Mouse (Mus musculus): Measurements from ENCODE around the gene Map2k5.

The Map2k5 gene

GRCm38 (mm10) chr9:63377270-63378142 lies at the start of gene Map2k5:
Gene Map2k5, minus strand, starts transcription at chr9:63377902.
- in situ Hi-C loops (cut with MboI, MseI) = no loop called here

DNA sequence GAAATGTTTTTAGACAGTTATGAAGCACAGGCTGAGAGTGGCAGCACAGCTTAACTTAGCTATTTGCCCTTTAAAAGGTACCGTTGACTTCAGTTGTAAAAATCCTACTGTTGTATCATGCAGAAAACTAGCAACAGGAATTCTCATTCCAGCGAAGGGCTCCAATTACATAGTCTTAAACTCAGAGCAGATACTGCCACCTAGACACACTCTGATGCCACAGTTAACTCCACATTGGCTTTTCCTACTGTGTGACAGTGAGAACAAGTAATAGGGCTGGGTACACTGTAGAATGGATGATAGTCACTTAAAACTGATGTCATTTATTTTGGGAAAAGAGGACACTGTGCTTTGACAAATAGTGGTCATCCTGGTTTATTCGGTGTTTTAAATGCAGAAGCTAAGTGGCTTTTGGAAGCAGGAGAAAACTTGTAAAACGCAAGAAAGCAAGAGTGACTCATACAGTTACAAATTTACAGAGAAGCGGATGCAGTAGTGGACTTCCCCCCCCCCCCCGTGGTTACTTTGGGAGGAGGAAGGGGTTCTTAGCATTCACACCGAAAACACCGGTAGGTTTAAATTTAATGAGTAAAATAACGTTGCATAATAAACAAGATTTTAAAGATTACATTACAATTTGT lies 43.5 kb upstream of the Map2k5 start:
- in situ Hi-C loops (cut with MboI, MseI) = no loop called here

DNA sequence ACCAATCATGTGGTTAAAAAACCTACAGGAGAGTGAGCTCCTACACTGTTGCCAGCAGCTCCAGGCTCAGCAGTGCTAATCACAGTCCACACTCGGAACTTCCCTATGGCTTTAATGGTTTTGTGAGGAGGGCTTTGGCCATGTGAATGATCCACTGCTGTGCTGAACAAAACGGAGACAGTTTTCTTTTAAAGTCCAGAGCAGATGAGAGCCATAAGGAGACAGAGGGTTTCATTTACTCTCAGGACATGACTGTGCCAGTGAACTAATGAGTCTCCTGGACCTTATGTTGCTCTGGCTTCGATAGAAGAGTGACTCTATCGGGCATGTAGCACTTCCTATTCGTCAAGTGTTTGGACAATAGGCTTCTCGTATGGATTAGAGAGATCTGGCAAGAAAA lies 42.7 kb upstream of the Map2k5 start:
- in situ Hi-C loops (cut with MboI, MseI) = no loop called here

DNA sequence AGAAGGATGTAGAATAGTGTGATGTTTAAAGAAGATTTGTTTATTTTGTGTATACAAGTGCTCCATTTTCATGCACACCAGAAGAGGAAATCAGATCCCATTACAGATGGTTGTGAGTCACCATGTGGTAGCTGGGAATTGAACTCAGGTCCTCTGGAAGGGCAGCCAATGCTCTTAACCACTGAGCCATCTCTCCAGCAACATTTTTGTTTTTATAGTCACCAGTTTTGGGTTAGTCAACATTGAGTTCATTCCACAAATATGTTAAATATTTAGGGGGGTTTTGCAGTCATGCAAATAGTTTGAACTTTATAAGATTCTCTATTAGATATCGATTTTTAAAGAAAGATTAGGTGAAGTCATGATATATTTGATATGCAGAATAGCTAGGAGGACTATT lies 22.5 kb upstream of the Map2k5 start:
- in situ Hi-C loops (cut with MboI, MseI) = no loop called here

- in situ Hi-C loops (cut with MboI, MseI) = loop anchor here in 1 of 2 experiments (10.0 kb wide), 1 partner anchor 585 kb away; the partner anchor contains the start of gene Fem1b
These were observed 21.7 kb upstream of the Map2k5 start for GRCm38 (mm10) chr9:63399463-63399815.

DNA sequence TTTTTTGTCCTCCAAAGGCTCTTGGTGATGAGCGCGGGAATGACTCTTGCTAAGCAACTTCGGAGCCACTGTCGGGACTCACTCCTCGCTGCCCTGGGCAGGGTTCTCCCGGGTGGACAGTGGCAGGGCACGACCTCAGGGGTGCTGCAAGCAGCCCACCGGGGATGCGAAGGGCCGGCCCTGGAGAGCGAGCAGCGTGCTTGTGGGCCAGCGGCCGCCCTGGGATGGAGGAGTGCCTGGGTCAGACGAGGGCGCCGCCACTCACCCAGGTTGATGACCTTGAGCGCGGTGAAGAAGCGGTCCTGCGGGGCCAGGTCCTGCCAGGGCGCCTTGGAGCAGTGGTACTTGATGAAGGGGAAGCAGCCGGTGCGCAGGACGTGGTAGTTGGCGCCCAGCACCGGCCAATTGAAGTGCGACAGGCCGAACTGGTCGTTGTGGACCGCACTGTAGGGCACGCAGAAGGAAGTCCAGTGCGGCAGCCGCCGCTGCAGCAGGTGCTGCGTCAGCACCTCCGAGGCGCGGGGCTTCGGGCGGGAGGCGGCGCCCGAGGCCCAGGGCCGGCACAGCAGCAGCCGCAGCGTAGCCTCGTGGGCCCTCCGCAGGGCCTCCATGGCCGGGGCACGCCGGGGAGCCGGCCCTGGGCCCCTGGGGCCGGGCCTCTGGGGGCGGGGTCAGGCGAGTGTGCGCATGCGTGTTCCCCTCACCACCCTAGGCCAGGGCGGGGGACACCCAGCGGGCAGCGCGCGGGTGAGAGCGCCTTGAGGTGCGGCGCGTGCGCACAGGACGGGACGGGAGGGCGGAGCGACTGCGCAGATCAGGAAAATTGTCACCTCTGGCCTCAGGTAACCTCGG lies 21.1 kb upstream of the Map2k5 start, which contains the start of gene 2300009A05Rik:
Gene 2300009A05Rik, minus strand, starts transcription at position 636 of the 852 bp plus-strand sequence.
- in situ Hi-C loops (cut with MboI, MseI) = loop anchor here in 1 of 2 experiments (10.0 kb wide), 1 partner anchor 584 kb away; the partner anchor contains the start of gene Fem1b

GRCm38 (mm10) chr9:63395612-63396011 lies 17.9 kb upstream of the Map2k5 start:
- in situ Hi-C loops (cut with MboI, MseI) = loop anchor here in 1 of 2 experiments (10.0 kb wide), 1 partner anchor 581 kb away; the partner anchor contains the start of gene Fem1b

DNA sequence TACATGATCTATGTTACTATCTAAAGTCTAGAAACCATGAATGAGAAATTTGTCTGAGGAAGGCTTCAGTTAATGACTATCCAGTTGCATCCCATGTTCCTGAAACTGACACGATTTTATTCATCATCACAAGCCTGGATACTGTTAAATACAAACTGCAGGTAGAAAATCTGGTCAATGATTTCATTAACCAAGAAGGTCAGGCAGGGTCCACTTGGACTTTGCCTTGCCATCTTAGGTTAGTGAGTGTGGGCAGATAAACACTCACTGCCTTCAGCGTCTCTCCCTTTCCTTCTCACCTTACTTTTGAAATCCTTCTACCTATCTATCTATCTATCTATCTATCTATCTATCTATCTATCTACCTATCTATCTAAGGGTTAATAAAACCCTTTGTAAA lies 13.6 kb upstream of the Map2k5 start:
- in situ Hi-C loops (cut with MboI, MseI) = loop anchor here in 1 of 2 experiments (10.0 kb wide), 1 partner anchor 577 kb away; the partner anchor contains the start of gene Fem1b

- in situ Hi-C loops (cut with MboI, MseI) = loop anchor here in 1 of 2 experiments (10.0 kb wide), 1 partner anchor 312 kb away; no protein-coding TSS in a partner anchor
These were observed 5.1 kb upstream of the Map2k5 start for GRCm38 (mm10) chr9:63382761-63383160.

DNA sequence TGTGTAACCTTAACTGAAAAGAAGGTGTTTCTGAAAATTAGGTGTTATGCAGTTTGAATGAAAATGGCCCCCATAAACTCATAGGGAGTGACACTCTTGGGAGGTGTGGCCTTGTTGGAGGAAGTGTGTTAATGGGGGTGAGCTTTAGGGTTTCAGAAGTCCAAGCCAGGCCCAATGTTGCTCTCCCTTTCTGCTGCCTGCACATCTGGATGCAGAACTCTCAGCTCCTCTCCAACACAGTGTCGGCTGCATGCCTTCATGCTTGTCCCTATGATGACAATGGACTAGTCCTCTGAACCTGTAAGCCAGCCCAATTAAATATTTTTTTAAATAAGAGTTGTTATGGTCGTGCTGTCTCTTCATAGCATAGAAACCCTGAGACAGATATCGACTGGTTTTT lies 2.6 kb upstream of the Map2k5 start:
- in situ Hi-C loops (cut with MboI, MseI) = loop anchor here in 1 of 2 experiments (10.0 kb wide), 1 partner anchor 314 kb away; no protein-coding TSS in a partner anchor

DNA sequence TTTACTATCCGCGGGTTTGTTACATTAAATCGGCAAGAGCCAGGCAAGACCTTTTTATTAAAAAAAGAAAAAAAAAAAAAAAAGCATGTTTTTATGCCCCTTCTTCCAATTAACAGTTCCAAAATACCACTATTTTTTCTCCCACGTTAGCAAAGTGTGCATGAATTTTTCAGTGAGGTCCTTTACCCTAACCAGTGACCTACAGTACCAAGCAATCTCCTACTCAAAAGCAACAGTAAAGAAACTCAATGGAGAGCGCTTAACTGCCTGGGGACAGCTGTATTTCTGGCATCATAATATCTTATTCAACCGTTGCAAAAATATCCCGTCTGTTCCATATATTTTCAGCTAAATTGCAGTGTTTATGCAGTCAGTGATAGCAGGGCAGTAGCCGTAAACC lies 472 bp upstream of the Map2k5 start:
- in situ Hi-C loops (cut with MboI, MseI) = no loop called here

GRCm38 (mm10) chr9:63373315-63373714 lies 4.4 kb downstream of the Map2k5 start:
- in situ Hi-C loops (cut with MboI, MseI) = no loop called here

DNA sequence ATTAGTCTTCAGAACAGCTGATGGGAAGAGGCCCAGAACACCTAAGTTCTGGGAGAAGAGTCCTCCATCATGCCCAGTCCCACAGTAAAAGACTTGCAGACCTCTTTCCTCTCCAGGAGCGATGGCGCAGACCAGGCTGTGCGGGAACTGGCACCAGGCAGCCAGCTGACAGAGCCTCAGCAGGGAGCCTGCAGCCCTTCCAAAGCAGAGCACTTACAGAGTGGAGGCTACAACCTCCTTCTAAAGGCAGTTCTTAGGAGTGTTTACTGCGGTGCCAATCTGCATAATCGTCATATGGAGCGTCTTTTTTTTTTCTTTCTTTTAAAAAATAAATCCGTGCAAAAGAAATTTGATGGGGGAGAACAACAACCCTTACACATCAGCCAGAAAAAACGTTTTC lies 5.2 kb downstream of the Map2k5 start:
- in situ Hi-C loops (cut with MboI, MseI) = no loop called here

DNA sequence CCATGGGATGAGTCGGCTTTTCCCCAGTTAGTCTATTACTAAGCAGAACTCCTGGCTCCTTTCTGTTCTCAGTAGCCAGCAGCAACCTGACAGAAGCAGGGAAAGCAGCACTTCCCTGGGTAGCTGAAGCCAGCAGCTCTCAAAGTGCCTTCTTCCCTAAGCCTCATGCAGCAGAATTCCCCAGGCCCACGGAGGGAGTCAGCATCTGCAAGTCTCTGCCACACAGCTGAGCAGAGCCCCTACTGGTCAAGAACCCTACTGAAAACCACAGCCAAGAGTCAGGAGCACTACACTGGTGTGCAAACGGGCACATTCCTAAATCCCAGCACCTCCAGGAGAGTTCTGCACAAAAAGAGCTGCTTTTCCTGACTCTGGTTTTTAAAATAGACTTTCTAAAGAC lies 17.3 kb downstream of the Map2k5 start:
- in situ Hi-C loops (cut with MboI, MseI) = loop anchor here in 1 of 2 experiments (10.0 kb wide), 1 partner anchor 1814 kb away; no protein-coding TSS in a partner anchor

DNA sequence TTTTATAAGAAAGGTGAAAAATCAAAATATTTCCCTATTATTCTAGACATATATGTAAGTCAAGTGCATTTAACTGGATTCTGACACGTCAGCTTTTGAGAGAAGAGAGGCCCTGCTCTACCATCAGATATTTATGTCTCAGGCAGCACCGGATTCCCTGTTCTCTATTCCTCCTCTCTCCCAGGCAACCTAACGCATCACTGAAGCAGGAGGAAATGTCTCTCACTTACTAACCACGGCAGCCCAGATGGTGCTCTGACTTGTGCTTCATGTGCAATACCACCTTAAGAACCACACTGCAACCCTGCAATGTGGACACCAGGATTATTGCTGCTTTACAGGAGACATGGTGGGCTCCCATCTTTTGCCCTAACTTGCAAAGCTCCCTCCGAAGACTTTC lies 18.7 kb downstream of the Map2k5 start:
- in situ Hi-C loops (cut with MboI, MseI) = no loop called here

GRCm38 (mm10) chr9:63356721-63357120 lies 21.0 kb downstream of the Map2k5 start:
- in situ Hi-C loops (cut with MboI, MseI) = no loop called here

DNA sequence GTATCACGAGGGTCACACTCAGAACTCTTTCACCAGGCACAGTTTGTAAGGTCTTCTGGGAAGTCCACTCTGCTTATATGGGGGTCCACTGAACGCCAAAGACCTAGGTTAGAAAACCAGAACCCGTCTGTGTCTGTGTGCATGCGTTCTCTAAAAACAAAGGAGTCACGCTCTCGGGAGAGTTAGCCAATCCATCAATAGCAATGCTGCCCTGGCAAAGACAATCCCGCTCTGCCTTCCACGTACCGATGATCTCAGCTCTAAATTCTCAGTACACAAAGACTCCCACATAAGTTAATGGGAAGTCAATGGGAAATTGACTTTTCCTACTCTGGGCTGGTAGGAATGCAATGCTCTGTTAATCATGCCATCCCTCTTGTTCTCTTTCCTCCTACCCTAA lies 21.4 kb downstream of the Map2k5 start:
- in situ Hi-C loops (cut with MboI, MseI) = no loop called here

DNA sequence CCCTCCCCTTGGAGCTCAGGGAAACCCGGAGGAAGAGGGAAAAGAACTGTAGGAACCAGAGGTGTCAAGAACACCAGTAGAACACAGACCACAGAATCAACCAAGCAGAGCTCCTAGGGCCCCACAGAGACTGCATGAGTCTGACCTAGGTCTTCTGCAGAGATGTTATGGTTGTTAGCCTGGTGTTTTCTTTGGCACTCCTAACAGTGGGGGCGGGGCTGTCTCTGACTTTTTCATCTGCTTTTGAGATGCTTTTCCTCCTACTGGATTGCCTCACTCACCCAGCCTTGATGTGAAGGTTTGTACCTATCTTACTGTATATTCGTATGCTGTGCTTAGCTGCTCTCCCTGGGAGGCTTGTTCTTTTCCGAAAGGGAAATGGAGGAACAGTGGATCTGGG lies 23.5 kb downstream of the Map2k5 start:
- in situ Hi-C loops (cut with MboI, MseI) = no loop called here

DNA sequence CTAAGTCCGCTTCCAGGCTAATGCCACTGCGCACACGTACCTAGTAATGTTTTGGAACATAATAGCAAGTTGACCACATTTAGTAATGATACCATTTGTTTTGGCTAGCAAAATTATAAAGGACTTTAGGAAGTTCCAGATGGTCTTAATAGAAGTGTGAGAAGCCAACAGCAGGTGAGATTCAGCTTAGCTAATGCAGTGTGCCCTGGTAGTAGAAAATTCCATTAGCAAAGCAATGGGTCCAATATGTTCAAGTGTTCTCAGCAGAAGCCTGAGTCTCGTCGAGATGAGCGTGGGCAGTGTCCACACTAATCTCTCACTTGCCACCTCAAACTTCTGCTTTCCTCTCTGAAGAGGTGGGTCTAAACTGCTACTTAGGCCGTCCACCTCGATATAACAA lies 27.7 kb downstream of the Map2k5 start:
- in situ Hi-C loops (cut with MboI, MseI) = no loop called here

- in situ Hi-C loops (cut with MboI, MseI) = no loop called here
These were observed 28.5 kb downstream of the Map2k5 start for GRCm38 (mm10) chr9:63349241-63349640.

GRCm38 (mm10) chr9:63348146-63348545 lies 29.6 kb downstream of the Map2k5 start:
- in situ Hi-C loops (cut with MboI, MseI) = no loop called here
